Mouse (Mus musculus): ENCODE data around the gene Sf3b4.

Gene Sf3b4

DNA sequence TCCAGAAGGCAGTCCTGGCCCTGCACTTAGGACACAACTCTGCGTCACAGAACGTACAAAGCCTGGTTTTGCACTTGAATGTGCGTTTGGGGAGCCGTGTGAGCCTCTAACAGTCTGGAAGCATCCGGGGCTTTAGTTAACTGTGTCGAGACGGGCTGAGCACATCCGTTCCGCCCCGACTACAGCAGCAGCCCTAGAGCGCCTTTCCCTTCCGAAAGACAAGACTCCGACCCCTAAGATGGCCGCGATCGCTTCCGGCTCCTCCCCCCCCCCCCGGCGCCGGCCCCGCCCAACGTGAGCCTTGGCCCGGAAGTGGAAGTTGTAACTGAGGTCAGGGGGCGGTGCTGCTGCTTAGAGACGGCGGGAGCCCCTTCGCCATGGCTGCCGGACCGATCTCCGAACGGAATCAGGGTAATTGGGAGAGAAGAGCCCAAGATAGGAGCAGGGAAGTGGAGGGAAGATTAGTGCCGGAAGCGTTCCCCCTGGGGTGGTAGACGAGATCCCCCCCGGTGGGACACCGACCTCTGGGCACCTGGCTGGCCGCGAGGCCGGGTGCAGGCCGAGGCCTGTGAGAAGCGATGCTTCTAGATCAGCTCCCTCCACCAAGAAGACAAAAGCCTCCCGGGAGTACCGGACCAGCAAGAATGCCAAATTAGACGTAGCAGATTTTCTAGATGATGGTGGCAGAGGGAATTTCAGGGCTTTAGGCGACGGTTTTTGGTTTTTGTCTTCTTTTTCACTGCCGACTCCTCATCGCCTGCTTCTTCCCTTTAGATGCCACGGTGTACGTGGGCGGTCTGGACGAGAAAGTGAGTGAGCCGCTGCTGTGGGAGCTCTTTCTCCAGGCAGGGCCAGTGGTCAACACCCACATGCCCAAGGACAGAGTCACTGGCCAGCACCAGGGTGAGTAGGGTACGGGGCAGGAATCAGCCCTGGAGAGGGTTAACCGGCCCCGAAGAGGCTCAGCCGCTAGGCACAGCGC, at the start of gene Sf3b4:
Sf3b4 (plus strand) TSS at position 136 of the 982 bp plus-strand sequence.
- peak; percentile 95 for DNase-seq (ENCODE audit: extremely low read depth, insufficient read length, low spot score)

DNA sequence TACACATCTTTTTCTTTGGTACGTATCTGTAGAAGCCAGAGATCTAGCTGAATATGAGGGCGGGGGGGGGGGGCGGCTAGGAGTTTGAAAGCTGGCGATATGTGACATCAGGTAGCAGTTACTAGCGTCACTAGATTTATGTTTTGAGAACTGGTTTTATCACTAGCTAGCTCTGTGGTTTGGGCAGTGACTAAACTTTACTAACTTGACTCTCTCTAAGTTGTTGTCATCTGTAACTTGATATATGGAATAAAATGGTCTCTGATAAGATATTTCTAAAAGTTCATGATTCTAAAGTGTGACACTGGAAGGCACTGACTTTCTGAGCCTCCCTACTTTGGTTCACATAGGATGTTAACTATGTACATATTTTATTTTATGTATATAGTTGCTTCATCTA, 47.9 kb upstream of the Sf3b4 start:
- DNase-seq (ENCODE audit: extremely low read depth, insufficient read length, low spot score) = no peak

GRCm38 (mm10) chr3:96128128-96128527, 44.0 kb upstream of the Sf3b4 start:
- DNase-seq (ENCODE audit: extremely low read depth, insufficient read length, low spot score) = peak; percentile 28

DNA sequence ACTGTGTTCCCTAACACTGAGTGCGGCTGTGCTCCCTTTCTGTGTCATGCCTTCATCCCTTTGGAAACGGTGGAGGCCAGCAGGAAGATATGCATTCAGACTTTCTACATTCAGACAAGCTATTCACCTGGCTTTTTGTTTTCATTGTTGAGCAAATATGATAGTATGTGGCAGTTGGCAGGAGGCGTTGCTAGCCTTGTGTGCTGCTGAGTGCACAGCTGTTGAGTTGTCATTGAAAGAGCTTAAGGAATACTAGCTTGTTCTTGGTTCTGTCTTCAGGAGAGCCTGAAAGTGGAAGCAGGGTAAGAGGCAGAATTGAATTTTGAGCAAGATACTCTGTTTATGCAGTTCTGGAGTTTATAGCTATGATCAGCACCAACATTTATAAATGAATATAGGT, 39.7 kb upstream of the Sf3b4 start:
- DNase-seq (ENCODE audit: extremely low read depth, insufficient read length, low spot score) = no peak

DNA sequence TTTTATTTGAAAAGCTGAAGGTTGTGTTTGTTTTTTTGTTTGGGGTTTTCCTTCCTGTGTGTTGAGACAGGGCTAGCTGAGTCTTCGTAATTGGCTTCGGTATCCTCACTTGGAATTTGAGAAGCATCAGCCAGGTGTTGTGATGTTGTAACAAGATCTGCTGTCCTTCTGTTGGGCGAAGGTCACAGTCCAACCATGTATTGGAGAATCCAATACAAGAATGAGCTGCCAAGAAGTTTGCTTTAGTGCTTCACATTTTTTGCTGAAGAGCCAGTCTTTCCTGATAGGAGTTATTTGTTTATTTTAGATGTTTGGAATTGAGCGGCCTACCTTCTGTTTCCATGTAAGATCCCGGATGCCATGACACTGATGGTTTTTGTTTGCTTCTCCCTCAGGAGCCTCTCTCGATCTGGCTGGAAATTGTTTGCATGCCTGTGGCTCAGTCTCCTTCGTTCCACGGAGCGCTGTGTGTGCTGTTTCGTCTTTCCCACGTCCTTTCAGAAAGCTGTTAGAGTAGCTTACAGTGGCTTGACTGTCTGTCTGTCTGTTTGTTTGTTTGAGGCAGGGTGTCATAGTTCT, 38.7 kb upstream of the Sf3b4 start:
- peak; percentile 47 for DNase-seq (ENCODE audit: extremely low read depth, insufficient read length, low spot score)

DNA sequence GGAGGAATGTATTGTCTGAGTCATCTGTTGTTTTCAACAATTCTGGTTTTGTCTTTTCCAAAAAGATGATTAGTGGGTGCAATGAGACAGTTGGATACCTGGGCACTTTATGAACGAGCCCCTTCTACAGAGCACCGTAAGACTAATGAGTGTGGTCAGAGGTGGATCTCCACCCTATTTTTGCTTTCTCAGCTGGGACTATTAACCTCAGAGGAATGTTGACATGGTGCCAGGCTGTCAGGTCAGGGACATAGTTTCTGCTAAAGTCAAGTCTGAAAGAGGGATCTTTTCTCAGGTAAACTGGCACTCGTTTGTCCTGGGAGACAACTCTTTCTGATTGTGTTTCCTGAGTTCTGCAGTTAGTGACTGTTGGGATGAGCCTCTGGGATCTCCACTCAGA, 37.1 kb upstream of the Sf3b4 start:
- DNase-seq (ENCODE audit: extremely low read depth, insufficient read length, low spot score) = no peak

DNA sequence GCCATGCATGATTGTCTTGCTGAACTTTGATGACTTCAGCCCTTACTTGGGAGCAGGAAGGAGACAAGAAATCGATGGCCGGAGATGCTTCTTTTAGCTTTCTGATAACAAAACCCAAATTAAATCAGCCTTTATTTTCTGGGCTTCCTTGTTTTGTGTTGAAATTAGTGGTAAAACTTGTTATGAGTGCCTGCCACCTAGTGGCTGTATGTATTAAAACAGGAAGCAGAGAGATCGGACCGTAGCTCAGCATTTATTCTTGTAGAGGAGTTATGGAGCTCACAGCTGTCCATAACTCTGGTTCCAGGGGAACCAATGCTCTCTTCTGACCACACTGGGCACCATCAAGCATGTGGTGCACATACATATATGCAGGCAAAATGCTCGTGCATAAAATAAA, 24.2 kb upstream of the Sf3b4 start:
- DNase-seq (ENCODE audit: extremely low read depth, insufficient read length, low spot score) = no peak

GRCm38 (mm10) chr3:96151836-96152235, 20.3 kb upstream of the Sf3b4 start:
- DNase-seq (ENCODE audit: extremely low read depth, insufficient read length, low spot score) = no peak

GRCm38 (mm10) chr3:96152611-96153010, 19.5 kb upstream of the Sf3b4 start:
- no peak for DNase-seq (ENCODE audit: extremely low read depth, insufficient read length, low spot score)

DNA sequence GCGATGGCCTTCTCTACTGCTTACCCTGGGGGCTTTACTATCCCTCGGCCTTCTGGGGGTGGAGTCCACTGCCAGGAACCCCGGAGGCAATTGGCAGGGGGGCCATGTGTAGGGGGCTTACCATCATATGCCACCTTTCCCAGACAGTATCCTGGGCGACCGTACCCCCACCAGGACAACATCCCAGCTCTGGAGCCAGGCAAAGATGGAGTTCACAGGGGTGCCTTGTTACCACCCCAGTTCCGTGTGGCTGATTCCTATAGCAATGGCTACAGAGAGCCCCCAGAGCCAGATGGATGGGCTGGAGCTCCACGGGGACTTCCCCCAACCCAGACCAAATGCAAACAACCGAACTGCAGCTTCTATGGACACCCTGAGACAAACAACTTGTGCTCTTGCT, 16.6 kb upstream of the Sf3b4 start:
- DNase-seq (ENCODE audit: extremely low read depth, insufficient read length, low spot score) = no peak

- no peak for DNase-seq (ENCODE audit: extremely low read depth, insufficient read length, low spot score)
Observed at GRCm38 (mm10) chr3:96159820-96160219, 12.3 kb upstream of the Sf3b4 start.

DNA sequence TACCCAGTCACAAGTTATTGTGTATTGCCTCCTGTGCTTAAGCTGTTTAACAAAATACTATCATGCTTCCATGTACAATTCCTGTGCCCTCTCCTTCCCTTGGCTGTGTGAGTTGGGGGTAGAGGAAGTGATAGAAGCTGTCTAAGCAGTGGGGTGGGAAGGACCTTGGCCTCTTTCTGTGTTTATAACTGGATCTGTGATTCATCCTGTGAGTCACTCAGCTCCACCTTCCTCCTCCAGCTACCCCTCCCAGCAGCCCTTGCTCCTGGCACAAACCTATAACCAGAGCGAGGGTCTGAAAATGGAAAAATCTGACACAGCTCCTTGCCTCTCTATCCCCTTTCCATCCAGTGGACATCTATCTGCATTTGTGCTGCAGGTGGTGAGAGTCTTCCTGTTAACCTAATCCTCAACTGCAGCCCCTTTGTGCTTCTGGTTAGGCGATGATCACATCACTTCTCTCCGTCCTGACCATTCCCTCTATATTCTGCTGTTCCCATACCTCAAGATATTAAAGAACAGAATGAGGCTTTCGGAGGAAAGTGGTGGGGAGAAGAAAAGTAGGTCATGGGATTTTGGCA, 11.8 kb upstream of the Sf3b4 start:
- peak; percentile 77 for DNase-seq (ENCODE audit: extremely low read depth, insufficient read length, low spot score)

- peak; percentile 82 for DNase-seq (ENCODE audit: extremely low read depth, insufficient read length, low spot score)
Observed at GRCm38 (mm10) chr3:96160803-96161516, 11.2 kb upstream of the Sf3b4 start.

GRCm38 (mm10) chr3:96161869-96162840, 10.0 kb upstream of the Sf3b4 start, which contains the start of gene Mtmr11:
Gene Mtmr11, plus strand, starts transcription at chr3:96162004.
- DNase-seq (ENCODE audit: extremely low read depth, insufficient read length, low spot score) = peak; percentile 42

- DNase-seq (ENCODE audit: extremely low read depth, insufficient read length, low spot score) = no peak
Observed at GRCm38 (mm10) chr3:96163040-96163439, 9.1 kb upstream of the Sf3b4 start.

DNA sequence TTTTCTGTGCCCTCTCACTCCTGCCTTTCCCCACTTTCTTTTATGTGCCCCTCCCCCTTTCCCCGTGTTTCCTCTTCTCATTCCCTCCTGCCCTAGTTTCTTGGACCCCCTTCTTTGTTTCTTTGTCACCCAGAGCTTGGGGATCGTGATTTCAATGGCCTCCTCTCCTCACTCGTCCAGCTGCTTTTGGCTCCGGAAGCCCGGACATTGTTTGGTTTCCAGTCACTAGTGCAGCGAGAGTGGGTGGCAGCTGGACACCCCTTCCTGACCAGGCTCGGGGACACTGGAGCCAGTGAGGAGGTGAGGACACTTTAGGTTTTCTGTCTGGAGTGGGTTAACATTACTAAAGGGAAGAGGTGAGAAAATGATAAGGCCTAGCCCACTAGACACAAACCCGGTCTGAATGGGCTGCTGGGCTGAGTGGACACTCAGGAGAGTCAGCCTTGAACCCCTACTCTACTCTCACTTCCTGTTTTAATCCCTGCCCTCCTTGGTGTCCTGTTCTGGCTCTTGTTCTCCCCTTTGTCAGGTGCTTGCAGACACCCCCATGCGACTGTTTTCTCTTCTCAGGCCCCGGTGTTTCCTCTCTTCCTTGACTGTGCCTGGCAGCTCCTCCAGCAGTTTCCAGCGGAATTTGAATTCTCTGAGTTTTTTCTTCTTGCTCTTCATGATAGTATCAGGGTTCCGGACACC, 3.5 kb upstream of the Sf3b4 start:
- no peak for DNase-seq (ENCODE audit: extremely low read depth, insufficient read length, low spot score)

DNA sequence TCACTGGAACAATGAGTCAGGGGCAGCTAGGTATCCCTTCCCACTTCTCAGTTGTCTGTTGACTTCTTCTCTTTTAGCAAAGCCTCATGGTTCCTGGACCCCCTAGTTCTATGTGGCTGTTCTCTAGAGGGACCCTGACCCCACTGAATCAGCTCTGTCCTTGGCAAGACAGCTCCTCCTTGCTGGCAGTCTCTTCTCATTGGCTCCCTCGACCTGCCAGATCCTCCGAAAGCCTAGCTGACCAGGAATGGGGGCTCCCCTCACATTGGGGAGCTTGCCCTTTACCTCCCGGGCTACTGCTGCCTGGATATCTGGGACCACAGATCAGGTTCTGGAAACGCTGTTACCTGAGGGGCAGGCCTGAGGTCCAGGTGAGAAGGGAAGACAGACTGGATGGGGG, 1.9 kb upstream of the Sf3b4 start:
- DNase-seq (ENCODE audit: extremely low read depth, insufficient read length, low spot score) = no peak

DNA sequence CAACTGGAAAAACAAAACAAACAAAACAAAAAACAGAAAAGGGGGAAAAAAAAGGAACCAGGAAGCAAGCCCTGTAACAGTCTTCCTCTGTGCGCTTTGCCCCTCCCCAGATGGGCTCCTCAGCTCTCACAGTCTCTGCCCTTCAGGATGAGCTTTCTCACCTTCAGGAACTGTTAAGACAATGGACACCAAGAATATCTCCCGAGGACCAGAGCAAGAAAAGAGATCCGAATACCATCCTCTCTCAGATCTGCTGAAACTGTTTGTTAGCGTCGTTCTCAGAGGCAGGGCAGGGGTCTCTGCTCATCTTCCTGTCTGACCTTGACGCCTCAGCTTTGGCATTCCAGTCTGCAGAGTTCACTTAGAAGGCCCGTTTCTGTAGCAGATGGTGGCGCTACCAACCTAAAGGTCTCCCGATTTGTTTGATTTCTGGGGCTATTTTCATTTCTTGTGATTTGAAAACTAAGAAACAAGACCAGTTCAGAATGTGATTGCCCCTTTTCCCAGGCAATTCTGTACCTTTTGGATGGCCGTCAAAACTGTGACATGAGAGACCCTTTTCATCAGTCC, 1.1 kb upstream of the Sf3b4 start:
- DNase-seq (ENCODE audit: extremely low read depth, insufficient read length, low spot score) = no peak

Measured in 3134 (cell line).